Mouse (Mus musculus) forebrain, embryonic 15.5 days (tissue): ENCODE results near the gene Afap1. TPM values are rescaled to one million over a fixed set of nuclear protein-coding genes. Genes with fewer than 3 reads are reported as not detected.

Experiments used
- ATAC-seq: fragments of 200-750 bp; cut with Nextera tagmentation; replicated peaks from 2 replicates; pipeline ENCODE4 v1.8.0; 2017; ENCODE audit warnings: mild to moderate bottlenecking, moderate TSS enrichment, moderate library complexity
- H3K27ac ChIP-seq: fragments of 300-500 bp; sonication (generic); replicated peaks from 2 replicates; pipeline ENCODE4 v1.5.1; 2015; ENCODE audit warnings: mild to moderate bottlenecking, inconsistent platforms
- H3K27me3 ChIP-seq: fragments of 300-500 bp; sonication (generic); 2 replicates; pipeline ENCODE4 v1.6.1; 2015; ENCODE audit warnings: inconsistent platforms
- H3K36me3 ChIP-seq: fragments of 300-500 bp; sonication (generic); 2 replicates; pipeline ENCODE4 v1.6.1; 2015; ENCODE audit warnings: mild to moderate bottlenecking, inconsistent platforms
- H3K4me1 ChIP-seq: fragments of 300-500 bp; sonication (generic); 2 replicates; pipeline ENCODE4 v1.6.1; 2015; ENCODE audit warnings: inconsistent platforms
- H3K4me2 ChIP-seq: fragments of 300-500 bp; sonication (generic); replicated peaks from 2 replicates; pipeline ENCODE4 v1.6.1; 2015; ENCODE audit warnings: mild to moderate bottlenecking, inconsistent platforms
- H3K4me3 ChIP-seq: fragments of 300-500 bp; sonication (generic); 2 replicates; pipeline ENCODE4 v1.5.1; 2015; ENCODE audit warnings: mild to moderate bottlenecking, inconsistent platforms
- H3K9ac ChIP-seq: fragments of 300-500 bp; sonication (generic); replicated peaks from 2 replicates; pipeline ENCODE4 v1.6.1; 2015; ENCODE audit warnings: mild to moderate bottlenecking, inconsistent platforms
- H3K9me3 ChIP-seq: fragments of 300-500 bp; sonication (generic); 2 replicates; pipeline ENCODE4 v1.6.1; 2016; ENCODE audit warnings: inconsistent platforms
- WGBS: fragments of 180-500 bp; shearing (Covaris S2); methylation state at CpG from one replicate; pipeline ENCODE4 v1.1.7; 2015; ENCODE audit warnings: mixed read lengths; 5-methylcytosine and 5-hydroxymethylcytosine counted together
- polyA plus RNA-seq: library from polyadenylated mRNA; unstranded; fragments of >200 nt; fragmentation: Nextera tagmentation; extraction: Ambion mirVana; gene quantifications from 2 replicates; pipeline ENCODE4 v1.2.1, GENCODE M21; 2015

The Afap1 gene
- polyA plus RNA-seq, 1 experiment from 2014 or later, result 52.5 TPM

DNA sequence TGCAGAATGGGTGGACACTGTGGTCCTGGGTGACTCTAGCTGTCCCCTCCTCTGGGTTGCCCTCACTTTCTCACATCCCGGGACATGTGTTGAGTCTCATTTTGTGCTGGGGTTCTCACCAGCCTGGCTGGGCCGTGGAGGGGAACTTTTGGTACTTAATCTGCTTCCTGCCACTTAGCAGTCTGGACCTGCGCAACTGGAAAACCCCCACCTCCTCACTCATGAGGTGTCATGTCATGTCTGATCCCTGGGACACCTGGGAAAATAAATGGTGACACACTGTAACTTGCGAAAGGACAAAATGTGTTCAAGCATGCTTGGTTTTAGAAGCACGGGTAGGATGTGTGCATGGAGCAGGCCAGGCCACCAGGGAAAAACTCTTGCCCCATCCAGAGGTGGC, 8.4 kb upstream of the Afap1 start:
- no peaks in the 10 kb centered on the region for H3K9me3 ChIP-seq
- no peak for ATAC-seq
- WGBS, result 93% methylated on average over 5 of the region's 5 CpGs

DNA sequence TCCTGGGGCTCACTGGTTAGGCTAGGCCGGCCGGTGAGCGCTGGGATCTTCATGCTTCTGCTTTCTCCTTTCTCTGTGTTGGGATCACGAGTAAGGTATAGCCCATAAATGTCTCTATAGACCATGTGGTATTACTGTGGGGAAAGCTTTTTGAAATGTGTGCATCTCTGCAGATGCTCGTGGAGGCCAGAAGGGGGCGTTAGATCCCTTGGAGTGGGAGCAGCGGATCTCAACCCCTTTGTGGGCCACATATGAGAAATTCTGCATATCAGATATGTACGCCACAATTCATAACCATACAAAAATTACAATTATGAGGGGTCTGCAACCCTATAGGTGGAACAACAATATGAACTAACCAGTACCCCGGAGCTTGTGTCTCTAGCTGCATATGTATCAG, 4.2 kb upstream of the Afap1 start:
- WGBS, result 58% methylated on average over 9 of the region's 9 CpGs
- no peaks in the 10 kb centered on the region for H3K36me3 ChIP-seq
- H3K27ac ChIP-seq, result no peak overlapping the region
- H3K4me2 ChIP-seq, result no peak overlapping the region
- no peak for ATAC-seq
- H3K9me3 ChIP-seq, result no peaks in the 10 kb centered on the region
- no peak overlapping the region for H3K4me3 ChIP-seq
- H3K4me1 ChIP-seq, result peaks cover 9% of the 10 kb centered on the region; the same call in 1 of the 2 replicates
- H3K9ac ChIP-seq, result no peak overlapping the region
- H3K27me3 ChIP-seq, result no peaks in the 10 kb centered on the region

More for the DNA sequence above, 8.4 kb upstream of the Afap1 start:
- no peak overlapping the region for H3K4me3 ChIP-seq
- H3K4me2 ChIP-seq, result no peak overlapping the region
- no peak overlapping the region for H3K9ac ChIP-seq
- H3K27me3 ChIP-seq, result no peaks in the 10 kb centered on the region
- peaks cover 12% of the 10 kb centered on the region for H3K4me1 ChIP-seq
- H3K27ac ChIP-seq, result no peak overlapping the region
- H3K36me3 ChIP-seq, result no peaks in the 10 kb centered on the region

DNA sequence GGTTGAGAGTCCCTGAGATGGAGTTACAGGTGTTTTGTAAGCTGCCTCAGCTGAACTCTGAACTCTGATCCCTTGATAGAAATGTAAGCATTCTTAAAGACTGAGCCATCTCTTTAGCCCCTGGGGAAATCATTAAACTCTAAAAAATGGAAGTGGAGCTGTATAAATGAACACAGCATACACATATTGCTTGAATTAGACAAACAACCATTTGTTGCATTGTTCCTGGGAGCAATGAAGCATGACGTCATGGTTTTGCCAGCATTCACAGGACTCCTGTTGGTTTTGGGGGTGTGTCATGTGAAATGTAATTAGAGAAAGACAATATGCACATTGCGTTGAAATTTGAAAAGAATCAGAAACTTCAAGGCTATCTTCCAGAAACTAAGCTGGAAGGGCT, 3.5 kb upstream of the Afap1 start:
- Histone ChIP-seq H3K4me1 (peaks cover 11% of the 10 kb centered on the region), H3K9ac (no peak overlapping the region), H3K4me3 (no peak overlapping the region), H3K27me3 (no peaks in the 10 kb centered on the region), H3K27ac (no peak overlapping the region), H3K36me3 (no peaks in the 10 kb centered on the region), H3K9me3 (no peaks in the 10 kb centered on the region), H3K4me2 (no peak overlapping the region)
- WGBS, result 15% methylated on average over 2 of the region's 2 CpGs
- no peak for ATAC-seq

DNA sequence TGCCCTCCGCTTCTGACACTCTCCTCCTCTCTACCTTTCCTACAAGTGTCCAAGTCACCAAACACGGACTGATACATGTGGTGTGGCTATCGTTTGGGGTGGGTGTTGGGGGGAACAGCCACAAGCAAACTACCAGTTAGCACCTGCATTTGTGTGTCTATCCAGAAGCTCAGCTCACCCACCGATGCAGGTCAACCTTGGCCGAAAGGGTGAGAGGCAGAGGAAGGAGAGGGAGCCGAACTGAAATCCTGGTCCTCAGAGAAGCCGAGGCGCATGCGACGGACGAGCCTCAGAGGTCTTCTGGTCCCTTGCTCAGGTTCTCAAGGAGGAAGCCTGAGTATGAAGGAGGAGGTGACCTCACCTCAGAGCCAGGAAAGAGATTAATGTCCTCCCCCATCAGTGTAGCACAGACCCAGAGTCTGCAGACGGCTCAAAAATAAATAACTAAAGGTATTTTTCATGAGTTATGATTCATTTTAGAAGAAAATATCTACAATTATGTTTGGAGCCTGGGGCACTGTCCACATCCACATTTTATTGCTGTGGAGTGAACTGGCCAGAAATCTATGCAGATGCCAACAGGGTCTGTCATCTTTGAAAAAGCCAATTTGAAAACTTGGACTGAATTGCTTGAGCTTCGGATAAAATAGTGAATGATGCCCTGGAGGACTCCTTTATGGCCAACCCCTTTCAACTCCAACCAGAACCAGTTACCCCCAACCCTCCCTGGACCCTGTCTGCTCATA, 2.0 kb upstream of the Afap1 start:
- H3K9ac ChIP-seq, result no peak overlapping the region
- peaks cover 26% of the 10 kb centered on the region for H3K4me1 ChIP-seq
- WGBS, result 91% methylated on average over 13 of the region's 13 CpGs
- no peak for ATAC-seq
- H3K36me3 ChIP-seq, result no peaks in the 10 kb centered on the region
- H3K27me3 ChIP-seq, result no peaks in the 10 kb centered on the region
- H3K4me2 ChIP-seq, result no peak overlapping the region
- H3K27ac ChIP-seq, result no peak overlapping the region
- no peaks in the 10 kb centered on the region for H3K9me3 ChIP-seq
- no peak overlapping the region for H3K4me3 ChIP-seq

DNA sequence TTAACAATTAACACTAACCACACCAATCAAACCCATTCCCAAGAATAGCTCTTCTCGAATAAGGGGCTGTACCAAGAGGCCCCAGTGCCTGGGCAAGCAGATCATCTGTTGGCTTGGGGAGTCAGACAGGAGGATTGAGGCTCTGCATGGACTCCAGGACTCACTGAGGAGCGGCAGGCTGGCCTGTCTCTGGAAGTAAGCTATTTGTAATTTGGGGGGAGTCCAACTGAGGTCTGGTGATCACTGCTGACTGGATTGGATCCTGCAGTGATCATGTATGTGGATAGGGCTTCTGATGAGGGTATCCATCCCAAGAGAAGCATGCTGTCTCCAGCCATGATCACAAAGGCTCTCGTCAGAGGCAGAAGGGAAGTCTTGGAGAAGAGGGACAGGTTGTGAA, 756 bp upstream of the Afap1 start:
- Histone ChIP-seq H3K9me3 (no peaks in the 10 kb centered on the region), H3K4me2 (no peak overlapping the region), H3K4me3 (no peak overlapping the region), H3K4me1 (peaks cover 38% of the 10 kb centered on the region), H3K9ac (no peak overlapping the region), H3K27ac (no peak overlapping the region), H3K36me3 (no peaks in the 10 kb centered on the region), H3K27me3 (no peaks in the 10 kb centered on the region)
- ATAC-seq, result no peak
- WGBS, result 77% methylated on average over 3 of the region's 3 CpGs

DNA sequence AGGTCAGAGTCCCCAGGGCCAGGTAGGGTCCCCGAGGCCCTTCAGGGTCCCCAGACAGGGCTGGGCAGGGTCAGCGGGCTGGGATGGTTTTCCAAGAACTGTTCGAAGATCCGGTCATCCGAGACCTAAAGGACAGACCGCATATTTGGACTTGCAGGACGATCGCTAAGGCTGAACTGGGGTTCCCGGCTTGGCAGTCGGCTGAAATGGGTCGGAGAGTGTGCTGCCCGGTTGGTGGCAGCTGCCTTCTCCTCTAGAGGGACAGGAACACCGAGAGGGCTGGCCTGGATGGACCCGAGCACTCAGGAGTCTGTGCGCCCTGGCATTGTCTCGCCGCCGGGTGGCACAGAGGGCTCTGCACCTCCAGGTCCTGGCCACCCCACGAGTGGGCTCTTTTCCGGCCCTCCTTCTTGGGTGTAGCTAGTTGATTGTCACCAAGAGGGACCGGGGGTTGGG, 714 bp downstream of the Afap1 start:
- Histone ChIP-seq H3K4me2 (peak overlapping the region; percentile 74), H3K9ac (peak overlapping the region; percentile 96), H3K27ac (peak overlapping the region; percentile 78), H3K36me3 (no peaks in the 10 kb centered on the region), H3K9me3 (no peaks in the 10 kb centered on the region), H3K4me1 (peaks cover 47% of the 10 kb centered on the region), H3K27me3 (no peaks in the 10 kb centered on the region), H3K4me3 (peak overlapping the region; percentile 87)
- WGBS, result under 1% methylated on average over 21 of the region's 21 CpGs
- ATAC-seq, result peak; percentile 39

DNA sequence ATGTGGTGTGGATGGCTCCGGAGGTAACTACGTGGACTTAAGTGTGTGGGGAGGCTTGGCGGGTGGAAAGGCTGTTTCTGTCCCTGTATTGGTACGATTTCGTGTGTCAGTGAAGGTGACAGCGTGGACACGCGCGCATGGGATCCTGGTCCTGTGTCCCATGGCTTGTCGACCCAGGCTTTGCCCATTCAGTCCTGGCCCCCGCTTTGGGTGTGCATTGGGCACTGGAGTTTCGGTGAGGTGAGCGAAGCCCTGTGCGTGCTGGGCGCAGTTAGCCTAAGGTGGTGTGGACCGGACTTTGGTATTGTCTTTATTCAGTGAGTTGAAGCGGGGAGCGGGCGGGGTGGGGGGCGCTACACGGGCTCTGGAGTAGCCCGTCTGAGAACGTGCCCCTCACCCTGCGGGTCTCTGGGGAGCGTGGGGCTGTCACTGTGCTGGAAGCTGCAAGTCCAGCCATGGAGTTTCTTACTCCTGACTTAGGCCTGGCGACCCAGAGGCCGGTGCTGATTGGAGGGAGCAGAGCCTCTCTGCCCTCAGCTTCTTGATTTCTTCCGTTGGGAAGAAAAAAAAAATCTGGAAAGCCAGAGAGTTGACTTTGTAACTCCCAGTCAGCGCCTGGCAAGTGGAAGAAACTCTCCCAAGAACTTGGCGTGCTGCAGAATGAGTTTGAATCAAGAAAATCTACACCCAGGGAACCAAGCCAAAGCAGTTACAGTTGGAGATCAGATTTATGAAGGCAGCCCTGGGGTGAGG, 1.4 kb downstream of the Afap1 start:
- Histone ChIP-seq H3K9ac (peak overlapping the region; percentile 96), H3K4me1 (peaks cover 47% of the 10 kb centered on the region), H3K9me3 (no peaks in the 10 kb centered on the region), H3K4me2 (peak overlapping the region; percentile 74), H3K27ac (peak overlapping the region; percentile 78; the same call in 1 of the 2 replicates), H3K27me3 (no peaks in the 10 kb centered on the region), H3K4me3 (peak overlapping the region; percentile 87), H3K36me3 (no peaks in the 10 kb centered on the region)
- WGBS, result 7% methylated on average over 30 of the region's 30 CpGs
- peak; percentile 0; the same call in 1 of the 2 replicates for ATAC-seq

DNA sequence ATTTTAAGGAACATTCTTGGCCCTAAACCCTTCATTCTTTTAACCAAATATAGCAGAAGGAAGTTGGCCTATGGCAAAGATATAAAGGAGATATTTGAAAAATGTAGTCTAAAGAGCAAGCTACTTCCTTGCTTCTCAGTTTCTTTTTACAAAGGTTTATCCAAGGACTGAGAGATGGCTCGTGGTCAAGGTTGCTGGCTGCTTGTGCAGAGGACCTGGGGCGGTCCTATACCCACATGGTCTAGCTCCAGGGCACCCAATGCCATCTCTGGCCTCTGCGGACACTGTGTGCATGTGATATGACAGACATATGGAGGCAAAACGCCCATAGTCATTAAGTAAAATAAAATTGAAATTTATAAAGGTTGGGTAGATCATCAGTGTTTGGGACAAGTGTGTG, 2.8 kb downstream of the Afap1 start:
- no peak overlapping the region for H3K9ac ChIP-seq
- H3K36me3 ChIP-seq, result no peaks in the 10 kb centered on the region
- H3K27ac ChIP-seq, result no peak overlapping the region
- H3K27me3 ChIP-seq, result no peaks in the 10 kb centered on the region
- H3K4me2 ChIP-seq, result 0 out of 2 replicates have a peak overlapping the region, but pooled peaks have one; percentile 74
- no peak overlapping the region for H3K4me3 ChIP-seq
- peaks cover 59% of the 10 kb centered on the region for H3K4me1 ChIP-seq
- no peak for ATAC-seq
- H3K9me3 ChIP-seq, result no peaks in the 10 kb centered on the region
- WGBS, result 93% methylated on average over 4 of the region's 4 CpGs

DNA sequence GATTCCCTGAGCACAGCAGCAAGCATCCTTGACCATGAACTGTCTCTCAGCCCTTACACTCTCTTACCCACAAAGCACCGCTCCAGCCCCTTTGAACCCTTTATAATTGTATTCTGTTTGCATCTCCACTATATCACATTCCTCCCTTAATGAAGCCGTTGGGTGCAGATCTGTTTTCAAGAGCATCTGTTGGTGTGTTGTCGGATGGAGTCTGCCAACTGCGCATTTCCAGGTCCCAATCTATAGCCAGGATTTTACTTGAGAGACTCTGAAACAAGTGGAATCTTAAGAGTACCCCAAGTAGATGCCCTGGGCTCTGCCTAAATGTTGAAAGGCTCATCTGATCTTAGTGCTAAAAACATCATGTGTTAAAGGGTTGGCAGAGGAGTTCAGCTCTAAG, 3.4 kb downstream of the Afap1 start:
- Histone ChIP-seq H3K9me3 (no peaks in the 10 kb centered on the region), H3K4me2 (peak overlapping the region; percentile 9; the same call in 1 of the 2 replicates), H3K4me1 (peaks cover 65% of the 10 kb centered on the region), H3K9ac (no peak overlapping the region), H3K27ac (no peak overlapping the region; the same call in 1 of the 2 replicates), H3K36me3 (no peaks in the 10 kb centered on the region), H3K4me3 (no peak overlapping the region), H3K27me3 (no peaks in the 10 kb centered on the region)
- WGBS, result 50% methylated on average over 4 of the region's 4 CpGs
- no peak for ATAC-seq

DNA sequence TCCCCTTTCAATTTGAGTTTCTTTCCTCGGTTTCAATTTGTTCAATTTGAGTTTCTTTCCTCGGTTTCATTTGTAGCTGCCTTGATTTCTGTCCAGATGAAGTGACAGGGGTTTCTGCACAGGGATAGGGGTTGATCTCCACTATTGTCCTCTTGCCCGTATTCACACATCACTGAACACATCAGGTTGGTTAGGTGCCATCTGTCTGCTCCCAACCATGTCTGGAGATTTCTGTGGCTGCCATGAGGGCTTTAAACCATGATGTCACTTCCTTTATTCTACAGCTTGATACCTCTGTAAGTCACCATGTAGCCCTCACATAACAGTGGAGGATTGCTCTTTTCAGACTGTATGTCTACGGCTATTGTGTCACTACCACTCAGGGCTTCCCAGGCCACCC, 4.0 kb downstream of the Afap1 start:
- Histone ChIP-seq H3K27me3 (no peaks in the 10 kb centered on the region), H3K4me2 (peak overlapping the region; percentile 9; the same call in 1 of the 2 replicates), H3K4me1 (peaks cover 65% of the 10 kb centered on the region), H3K9ac (no peak overlapping the region), H3K36me3 (no peaks in the 10 kb centered on the region), H3K9me3 (no peaks in the 10 kb centered on the region), H3K27ac (no peak overlapping the region; the same call in 1 of the 2 replicates), H3K4me3 (no peak overlapping the region)
- 63% methylated on average over 4 of the region's 4 CpGs for WGBS
- no peak for ATAC-seq

DNA sequence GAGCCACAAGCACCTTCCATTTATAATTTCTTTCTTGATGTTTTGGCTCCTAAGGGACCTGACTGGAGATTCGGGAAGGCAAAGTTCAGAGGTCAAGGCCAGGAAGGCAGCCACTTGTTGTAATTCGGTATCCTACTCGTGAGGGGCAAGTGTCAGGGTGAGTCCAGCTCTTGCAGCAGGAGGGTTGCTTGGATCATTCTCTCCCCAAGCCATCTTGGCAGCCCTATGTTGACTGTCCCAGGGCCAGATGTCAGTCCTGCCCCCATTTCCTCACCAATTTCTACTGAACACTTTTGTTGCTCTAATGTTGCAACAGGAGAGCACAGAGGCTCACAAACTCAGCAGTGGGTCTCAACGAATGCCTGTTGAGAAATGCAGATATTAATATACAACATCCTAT, 5.0 kb downstream of the Afap1 start:
- Histone ChIP-seq H3K9ac (no peak overlapping the region), H3K27me3 (no peaks in the 10 kb centered on the region), H3K27ac (no peak overlapping the region), H3K4me2 (no peak overlapping the region), H3K36me3 (no peaks in the 10 kb centered on the region), H3K4me3 (no peak overlapping the region), H3K4me1 (peaks cover 61% of the 10 kb centered on the region), H3K9me3 (no peaks in the 10 kb centered on the region)
- 82% methylated on average over 4 of the region's 4 CpGs for WGBS
- ATAC-seq, result no peak

DNA sequence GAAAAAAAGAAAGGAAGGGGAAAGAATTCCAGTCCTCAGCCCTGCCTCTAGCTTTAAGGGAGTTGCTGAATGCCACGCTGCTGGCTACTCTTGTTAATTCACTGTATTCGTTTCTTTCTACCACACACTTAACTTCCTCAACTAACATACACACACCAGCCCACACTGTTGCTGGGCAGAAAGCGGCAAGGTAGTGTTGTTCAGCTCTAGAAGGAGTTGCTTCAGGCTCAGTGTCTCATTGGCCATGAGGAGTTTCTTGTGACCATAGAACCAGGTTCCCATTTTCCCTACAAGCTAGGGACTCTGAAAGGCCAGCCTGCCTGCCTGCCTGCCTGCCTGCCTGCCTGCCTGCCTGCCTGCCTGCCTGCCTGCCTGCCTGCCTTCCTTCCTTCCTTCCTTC, 5.9 kb downstream of the Afap1 start:
- H3K4me3 ChIP-seq, result no peak overlapping the region
- no peak for ATAC-seq
- WGBS, result 81% methylated on average over 3 of the region's 3 CpGs
- peaks cover 60% of the 10 kb centered on the region for H3K4me1 ChIP-seq
- H3K9ac ChIP-seq, result no peak overlapping the region
- no peaks in the 10 kb centered on the region for H3K27me3 ChIP-seq
- no peaks in the 10 kb centered on the region for H3K36me3 ChIP-seq
- no peaks in the 10 kb centered on the region for H3K9me3 ChIP-seq
- no peak overlapping the region for H3K4me2 ChIP-seq
- no peak overlapping the region for H3K27ac ChIP-seq
